Mouse (Mus musculus) induced T-regulatory cell, adult 2 months (primary cell): ENCODE results near the gene Nhlh2.

Experiments used
- DNase-seq: peaks from one replicate; pipeline ENCODE4 v3.0.0-alpha.2; 2012; ENCODE audit warnings: low read depth

Nhlh2 gene

GRCm38 (mm10) chr3:102025659-102026058 lies 15.8 kb downstream of the Nhlh2 start:
- no peak for DNase-seq

DNA sequence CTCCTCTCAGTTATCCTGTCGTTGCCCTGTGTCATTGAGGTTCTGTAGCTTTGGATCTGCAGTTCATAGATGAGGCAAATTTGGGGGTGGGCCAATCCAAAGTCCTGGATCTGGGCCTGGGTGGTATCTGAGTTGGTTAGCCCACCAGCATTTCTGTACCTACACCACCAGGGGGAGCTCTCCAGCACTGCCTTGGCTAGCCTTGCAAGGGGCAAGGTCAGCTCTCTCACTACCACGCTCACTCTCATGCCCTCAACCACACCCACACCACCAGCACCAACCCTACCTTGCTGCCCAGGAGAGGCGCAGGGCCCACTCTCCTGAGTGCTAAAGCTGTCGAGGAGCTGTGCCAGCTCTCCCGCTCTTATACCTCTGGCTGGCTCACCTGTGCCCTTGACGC lies 18.0 kb downstream of the Nhlh2 start:
- DNase-seq = peak; percentile 47

GRCm38 (mm10) chr3:102037806-102038205 lies 27.9 kb downstream of the Nhlh2 start:
- DNase-seq = no peak

GRCm38 (mm10) chr3:102038608-102039007 lies 28.7 kb downstream of the Nhlh2 start:
- DNase-seq = no peak

DNA sequence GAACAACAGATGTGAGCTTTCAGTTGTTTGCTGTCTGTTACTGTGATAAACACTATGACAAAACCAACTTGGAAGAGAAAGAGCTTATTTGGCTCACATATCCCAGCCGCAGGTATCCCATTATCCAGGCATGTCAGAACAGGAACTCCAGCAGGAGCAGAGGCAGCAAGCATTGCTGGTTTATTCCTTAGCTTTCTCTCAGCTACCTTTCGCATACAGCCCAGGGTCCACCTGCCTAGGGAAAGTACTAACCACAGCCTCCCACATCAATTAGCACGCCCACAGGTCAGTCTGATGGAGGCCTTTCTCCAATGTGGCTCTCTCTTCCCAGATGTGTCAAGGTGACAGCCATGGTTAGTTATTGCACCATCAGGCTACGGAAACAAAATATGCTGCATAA lies 31.8 kb downstream of the Nhlh2 start:
- DNase-seq = no peak

GRCm38 (mm10) chr3:102045071-102045470 lies 35.2 kb downstream of the Nhlh2 start:
- no peak for DNase-seq

DNA sequence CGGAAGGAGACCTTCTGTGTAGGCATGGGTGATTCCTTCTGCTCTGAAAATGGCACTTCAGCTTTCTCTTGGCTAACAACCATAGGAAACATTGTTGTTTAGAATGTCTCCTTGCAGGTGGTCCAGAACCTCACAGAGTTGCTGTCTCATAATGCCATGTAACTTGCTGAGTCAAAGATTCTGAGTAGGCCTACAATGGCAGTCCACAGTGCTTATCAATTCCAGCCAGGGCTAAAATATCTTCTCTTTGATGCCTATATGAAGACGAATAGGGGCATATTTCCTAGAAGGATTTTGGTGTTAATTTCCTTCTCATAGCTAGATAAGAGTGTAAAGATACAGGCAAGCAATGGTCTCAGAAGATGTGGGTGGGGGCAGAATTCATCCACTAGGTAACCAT lies 37.7 kb downstream of the Nhlh2 start:
- DNase-seq = no peak

DNA sequence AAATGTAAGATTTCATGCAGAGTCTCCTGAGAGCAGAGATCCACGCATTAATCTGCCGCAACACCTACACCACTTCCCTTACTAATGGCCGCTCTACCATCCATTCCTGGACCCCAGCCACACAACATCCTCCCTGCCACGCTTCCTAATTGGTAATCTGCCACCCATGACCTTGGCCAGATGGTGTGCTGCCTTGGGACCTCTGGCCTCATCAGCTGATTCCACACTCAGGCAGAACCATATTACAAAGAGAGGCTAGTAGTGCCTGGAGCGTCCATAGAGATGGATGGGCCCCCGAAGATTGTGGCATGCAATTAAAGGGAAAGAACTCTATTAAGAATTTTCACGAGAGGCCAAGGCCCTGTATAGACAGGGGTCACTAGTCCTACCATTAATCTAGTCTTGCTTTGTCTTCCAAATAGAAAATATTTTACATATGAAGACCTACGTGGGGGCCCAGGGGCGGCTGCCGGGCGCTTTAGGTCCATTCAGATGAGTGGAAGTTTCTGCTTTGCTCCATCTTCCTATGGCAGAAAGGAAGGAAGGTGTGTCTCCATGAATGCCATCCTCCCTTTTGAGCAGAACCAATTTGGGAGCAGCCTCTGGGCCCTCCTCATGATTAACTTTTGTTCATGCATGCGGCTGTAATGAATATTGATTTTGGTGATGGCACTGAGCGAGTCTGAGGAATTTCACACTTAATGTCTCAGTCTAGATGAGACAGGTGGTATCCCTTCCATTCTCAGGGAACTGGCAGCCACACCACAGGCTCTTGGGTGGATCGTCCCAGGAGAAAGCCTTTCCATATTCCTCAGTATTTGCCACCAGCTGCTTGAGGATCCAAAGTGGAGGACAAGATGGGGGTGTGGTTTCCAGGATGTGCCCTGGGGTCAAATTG lies 39.6 kb downstream of the Nhlh2 start:
- no peak for DNase-seq

- DNase-seq = no peak
Measured at GRCm38 (mm10) chr3:102052036-102052435, 42.2 kb downstream of the Nhlh2 start.

GRCm38 (mm10) chr3:102053293-102053692 lies 43.4 kb downstream of the Nhlh2 start:
- no peak for DNase-seq

GRCm38 (mm10) chr3:102055878-102056277 lies 46.0 kb downstream of the Nhlh2 start:
- no peak for DNase-seq

DNA sequence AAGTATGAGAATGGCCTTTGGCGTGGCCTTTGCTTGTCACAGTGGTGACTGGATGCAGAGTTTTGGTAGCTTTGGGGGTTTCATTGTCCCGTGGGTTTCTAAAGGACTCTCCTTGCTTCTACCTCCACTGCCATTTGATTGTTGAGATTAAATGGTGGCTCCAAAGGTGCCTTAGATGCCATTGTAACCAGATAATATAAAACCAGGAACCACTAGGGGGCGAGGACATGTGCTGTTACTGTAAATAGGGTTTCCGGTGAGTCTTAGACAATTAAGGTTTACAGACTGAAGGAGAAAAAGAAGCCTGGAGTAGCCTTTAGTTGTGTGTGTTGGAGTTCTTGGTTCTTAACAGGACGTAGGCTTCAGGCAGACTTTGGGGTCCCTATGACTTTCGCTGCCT lies 50.2 kb downstream of the Nhlh2 start:
- DNase-seq = peak; percentile 18

GRCm38 (mm10) chr3:102061923-102062670 lies 52.2 kb downstream of the Nhlh2 start:
- peak; percentile 44 for DNase-seq

- no peak for DNase-seq
Measured at GRCm38 (mm10) chr3:102062671-102063010, 52.8 kb downstream of the Nhlh2 start.

- DNase-seq = no peak
Measured at GRCm38 (mm10) chr3:102063273-102064120, 53.6 kb downstream of the Nhlh2 start.

DNA sequence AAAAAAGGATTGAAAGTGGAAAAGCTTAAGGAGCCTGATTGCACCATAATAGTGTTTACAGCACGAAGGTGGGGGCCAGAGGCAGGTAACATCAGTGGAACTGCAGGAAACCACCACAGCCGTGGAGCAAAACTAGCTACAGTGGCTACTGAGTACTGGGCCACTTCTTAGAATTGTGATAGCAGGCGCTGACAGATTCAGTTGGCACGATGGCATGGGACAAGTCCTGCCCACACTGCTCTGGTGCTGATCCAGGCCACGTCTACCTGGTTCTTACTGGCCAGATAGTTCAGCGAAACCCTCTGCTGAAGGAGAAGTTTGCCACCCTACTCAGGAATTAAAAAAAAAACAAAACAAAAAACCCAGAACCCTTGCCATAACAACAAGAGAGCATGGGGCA lies 54.7 kb downstream of the Nhlh2 start:
- no peak for DNase-seq
